Mouse (Mus musculus): ENCODE data around the gene Bcl7b.

DNA sequence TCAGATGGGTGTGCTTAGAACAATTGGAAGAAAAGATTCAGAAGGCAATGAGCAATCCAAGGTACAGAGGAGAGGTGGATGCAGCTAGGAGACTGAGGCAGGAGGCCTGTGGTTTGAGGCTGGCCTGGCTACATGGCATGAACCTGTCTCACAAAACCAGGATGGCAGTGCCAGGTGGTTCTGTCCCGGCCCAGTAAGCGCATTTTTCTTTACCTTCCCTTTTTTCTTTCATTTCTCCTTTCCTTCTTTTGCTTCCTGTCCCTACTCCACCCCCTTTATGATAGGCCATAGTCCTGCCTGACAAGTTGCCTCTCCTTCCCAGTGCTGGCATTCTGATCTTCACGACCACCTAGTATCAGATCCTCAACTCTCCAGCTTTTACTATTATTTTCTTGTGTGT, 16.9 kb downstream of the Bcl7b start:
- TF ChIP-seq CTCF (IDR thresholded peaks at IDR 0.05; ENCODE audit: borderline replicate concordance, extremely low read depth, insufficient read depth, insufficient read length), result no peak
- TF ChIP-seq POLR2A (IDR thresholded peaks at IDR 0.05; ENCODE audit: borderline replicate concordance, extremely low read depth, insufficient read depth, insufficient read length, poor library complexity, severe bottlenecking), result no peak
